Mouse (Mus musculus) left cerebral cortex, adult 2 months (tissue): ENCODE measurements at regions not wholly inside any gene's neighbourhood (a gene's known extent, or its start where the extent isn't known, plus 50 kb on each side); places are given as distances from the start of the nearest gene placed in this dataset.

ENCODE experiments used
- DNase-seq, 2 experiments: peaks; one replicate each; pipeline ENCODE4 v3.0.0; 2021 to 2022; ENCODE audit warnings: low spot score in 2 of 2, mixed read lengths in 1 of 2; ENCODE audit errors: extremely low spot score in 1 of 2
- H3K27ac ChIP-seq: fragments of 200-600 bp; 2 replicates; pipeline ENCODE4 v1.8.1; 2022
- H3K4me3 ChIP-seq: fragments of 200-600 bp; 2 replicates; pipeline ENCODE4 v1.8.1; 2022
- CTCF ChIP-seq: fragments of 200-600 bp; IDR thresholded peaks from 2 replicates; pipeline ENCODE4 v1.8.1; 2022; ENCODE audit warnings: antibody characterized with exemption, mild to moderate bottlenecking, moderate library complexity
- intact Hi-C: fragments of 180-260 bp; cut with DNase I; formaldehyde crosslinking; loops from one replicate; pipeline ENCODE4 v1.15.1; 2025

GRCm38 (mm10) chr15:67345179-67346148 lies 844.8 kb upstream of the Lrrc6 start:
- H3K27ac ChIP-seq = no peak overlapping the region

GRCm38 (mm10) chr15:67342050-67342449 lies 841.3 kb upstream of the Lrrc6 start:
- intact Hi-C loops = no loop called here
- no peak for DNase-seq
- H3K27ac ChIP-seq = no peak overlapping the region
- no peak overlapping the region for H3K4me3 ChIP-seq
- no peak for TF ChIP-seq CTCF

More at GRCm38 (mm10) chr15:67345179-67346148, 844.8 kb upstream of the Lrrc6 start:
- intact Hi-C loops = no loop called here
- H3K4me3 ChIP-seq = no peak overlapping the region
- TF ChIP-seq CTCF = no peak
- no peak for DNase-seq

GRCm38 (mm10) chr15:67337040-67337395 lies 836.3 kb upstream of the Lrrc6 start:
- TF ChIP-seq CTCF = no peak
- intact Hi-C loops = no loop called here
- Histone ChIP-seq H3K27ac (no peak overlapping the region), H3K4me3 (no peak overlapping the region)
- DNase-seq = no peak

- DNase-seq = no peak
- Histone ChIP-seq H3K4me3 (no peak overlapping the region), H3K27ac (no peak overlapping the region)
- no peak for TF ChIP-seq CTCF
- intact Hi-C loops = no loop called here
Observed at GRCm38 (mm10) chr15:67336294-67337039, 835.8 kb upstream of the Lrrc6 start.

GRCm38 (mm10) chr15:67332521-67332920 lies 831.8 kb upstream of the Lrrc6 start:
- intact Hi-C loops = no loop called here
- DNase-seq = no peak
- Histone ChIP-seq H3K27ac (no peak overlapping the region), H3K4me3 (no peak overlapping the region)
- TF ChIP-seq CTCF = no peak

GRCm38 (mm10) chr15:67320292-67320691 lies 819.6 kb upstream of the Lrrc6 start:
- Histone ChIP-seq H3K27ac (no peak overlapping the region), H3K4me3 (no peak overlapping the region)
- TF ChIP-seq CTCF = no peak
- intact Hi-C loops = no loop called here
- DNase-seq = no peak

- intact Hi-C loops = no loop called here
- Histone ChIP-seq H3K4me3 (no peak overlapping the region), H3K27ac (no peak overlapping the region)
- no peak for TF ChIP-seq CTCF
- no peak for DNase-seq
Observed at GRCm38 (mm10) chr15:67315202-67315601, 814.5 kb upstream of the Lrrc6 start.

- DNase-seq = no peak
- no peak overlapping the region for H3K27ac ChIP-seq
- intact Hi-C loops = no loop called here
- no peak overlapping the region for H3K4me3 ChIP-seq
- no peak for TF ChIP-seq CTCF
Observed at GRCm38 (mm10) chr15:67313648-67314047, 812.9 kb upstream of the Lrrc6 start.

- Histone ChIP-seq H3K27ac (no peak overlapping the region), H3K4me3 (no peak overlapping the region)
- DNase-seq = no peak
- intact Hi-C loops = no loop called here
- TF ChIP-seq CTCF = no peak
Observed at GRCm38 (mm10) chr15:67305681-67306080, 805.0 kb upstream of the Lrrc6 start.

GRCm38 (mm10) chr15:67303804-67304203 lies 803.1 kb upstream of the Lrrc6 start:
- TF ChIP-seq CTCF = no peak
- no peak overlapping the region for H3K27ac ChIP-seq
- no peak overlapping the region for H3K4me3 ChIP-seq
- DNase-seq = no peak
- intact Hi-C loops = no loop called here

GRCm38 (mm10) chr15:67301871-67302363 lies 801.2 kb upstream of the Lrrc6 start:
- no peak for DNase-seq
- Histone ChIP-seq H3K4me3 (no peak overlapping the region), H3K27ac (no peak overlapping the region)
- no peak for TF ChIP-seq CTCF
- intact Hi-C loops = no loop called here

GRCm38 (mm10) chr15:67301024-67301423 lies 800.3 kb upstream of the Lrrc6 start:
- H3K27ac ChIP-seq = no peak overlapping the region
- no peak for TF ChIP-seq CTCF
- no peak for DNase-seq
- intact Hi-C loops = no loop called here
- no peak overlapping the region for H3K4me3 ChIP-seq
